Mouse (Mus musculus) neural tube, embryonic 12.5 days (tissue): ENCODE results near the gene P3h3. TPM values are rescaled to one million over a fixed set of nuclear protein-coding genes. Genes with fewer than 3 reads are reported as not detected.
"Not testable (repeated sequence)": the region's sequence is repeated elsewhere in the genome, so short reads cannot be mapped to it uniquely, and the experiment has no call there.

Experiments
- ATAC-seq: fragments of 200-750 bp; cut with Nextera tagmentation; 2 replicates; pipeline ENCODE4 v1.8.0; 2017; ENCODE audit warnings: low read depth, mild to moderate bottlenecking, moderate TSS enrichment, moderate library complexity; ENCODE audit not compliant: low FRiP score
- H3K27ac ChIP-seq: fragments of 300-500 bp; sonication (generic); 2 replicates; pipeline ENCODE4 v1.5.1; 2016
- H3K27me3 ChIP-seq: fragments of 300-500 bp; sonication (generic); replicated peaks from 2 replicates; pipeline ENCODE4 v1.6.1; 2016; ENCODE audit warnings: mild to moderate bottlenecking
- H3K36me3 ChIP-seq: fragments of 300-500 bp; sonication (generic); 2 replicates; pipeline ENCODE4 v1.6.1; 2016; ENCODE audit warnings: mild to moderate bottlenecking
- H3K4me1 ChIP-seq: fragments of 300-500 bp; sonication (generic); 2 replicates; pipeline ENCODE4 v1.6.1; 2016
- H3K4me2 ChIP-seq: fragments of 300-500 bp; sonication (generic); replicated peaks from 2 replicates; pipeline ENCODE4 v1.6.1; 2016; ENCODE audit warnings: mild to moderate bottlenecking
- H3K4me3 ChIP-seq: fragments of 300-500 bp; sonication (generic); 2 replicates; pipeline ENCODE4 v1.5.1; 2016
- H3K9ac ChIP-seq: fragments of 300-500 bp; sonication (generic); 2 replicates; pipeline ENCODE4 v1.6.1; 2016; ENCODE audit warnings: mild to moderate bottlenecking
- H3K9me3 ChIP-seq: fragments of 300-500 bp; sonication (generic); 2 replicates; pipeline ENCODE4 v1.6.1; 2016; ENCODE audit warnings: mild to moderate bottlenecking
- WGBS: fragments of 180-500 bp; shearing (Covaris S2); methylation state at CpG from one replicate; pipeline ENCODE4 v1.1.7; 2016; 5-methylcytosine and 5-hydroxymethylcytosine counted together
- polyA plus RNA-seq: library from polyadenylated mRNA; unstranded; fragments of >200 nt; fragmentation: Nextera tagmentation; extraction: Ambion mirVana; gene quantifications from 2 replicates; pipeline ENCODE4 v1.2.1, GENCODE M21; 2016

P3h3 gene
- polyA plus RNA-seq, 1 experiment from 2014 or later: 28.4 TPM

DNA sequence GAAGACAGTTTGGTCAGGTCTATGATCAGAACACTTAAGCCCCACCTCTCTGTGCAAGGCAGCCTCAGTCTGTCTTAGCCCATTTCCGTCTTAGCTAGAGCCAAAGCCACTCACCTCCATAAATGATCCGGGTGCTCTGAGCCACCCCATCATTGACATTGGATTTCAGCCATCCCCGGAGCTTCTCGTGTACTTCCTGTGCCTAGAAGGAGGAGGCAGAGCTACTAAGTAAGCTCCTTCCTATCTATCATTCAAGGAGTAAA lies 46.2 kb downstream of the P3h3 start:
- H3K36me3 ChIP-seq: peaks cover 25% of the 10 kb centered on the region
- ATAC-seq: no peak
- H3K9ac ChIP-seq: no peak overlapping the region
- peaks cover 54% of the 10 kb centered on the region for H3K4me1 ChIP-seq
- H3K27ac ChIP-seq: no peak overlapping the region
- no peaks in the 10 kb centered on the region for H3K27me3 ChIP-seq
- H3K4me3 ChIP-seq: no peak overlapping the region
- no peaks in the 10 kb centered on the region for H3K9me3 ChIP-seq
- 83% methylated on average over 4 of the region's 4 CpGs for WGBS
- H3K4me2 ChIP-seq: no peak overlapping the region

DNA sequence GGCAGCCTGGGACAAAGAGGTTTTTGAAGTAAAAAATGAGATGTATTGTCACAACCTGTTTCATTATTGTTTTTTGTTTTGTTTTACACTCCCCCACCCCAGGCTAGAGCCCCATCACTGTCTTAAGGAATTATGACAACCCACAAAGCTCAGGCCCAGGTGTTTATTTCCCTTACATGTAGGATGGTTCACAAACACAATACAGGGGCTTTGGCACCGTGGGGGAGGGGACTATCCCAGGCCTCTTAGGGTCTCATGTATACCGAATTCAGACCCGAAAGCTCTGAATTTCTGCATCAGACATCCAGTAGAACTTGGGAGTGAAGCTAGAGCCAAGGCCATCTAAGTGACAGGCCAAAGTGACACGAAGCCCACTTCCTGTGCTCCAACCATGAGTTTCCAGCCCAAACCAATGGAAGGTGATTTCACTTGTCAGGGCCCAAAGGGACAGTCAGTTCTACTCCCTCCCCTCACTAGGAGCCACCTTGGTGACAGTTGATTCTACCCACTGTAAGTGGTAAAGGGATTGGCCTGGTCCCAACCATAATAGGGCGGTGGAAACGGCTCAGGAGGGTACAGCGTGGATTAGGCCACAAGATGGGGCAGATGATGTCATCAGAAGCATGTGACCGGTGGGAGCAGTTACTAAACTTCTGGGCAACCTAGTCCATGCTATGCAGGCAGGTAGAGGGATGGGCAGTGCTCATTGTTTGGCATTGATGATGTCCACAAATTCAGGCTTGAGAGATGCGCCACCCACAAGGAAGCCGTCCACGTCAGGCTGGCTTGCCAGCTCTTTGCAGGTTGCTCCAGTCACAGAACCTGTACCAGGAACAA lies 46.8 kb downstream of the P3h3 start:
- H3K4me2 ChIP-seq, ATAC-seq, H3K27ac ChIP-seq, H3K9ac ChIP-seq, H3K9me3 ChIP-seq, H3K4me3 ChIP-seq, H3K27me3 ChIP-seq: not testable (repeated sequence)
- 87% methylated on average over 11 of the region's 11 CpGs for WGBS
- peaks cover 19% of the 10 kb centered on the region for H3K36me3 ChIP-seq
- H3K4me1 ChIP-seq: peaks cover 54% of the 10 kb centered on the region

DNA sequence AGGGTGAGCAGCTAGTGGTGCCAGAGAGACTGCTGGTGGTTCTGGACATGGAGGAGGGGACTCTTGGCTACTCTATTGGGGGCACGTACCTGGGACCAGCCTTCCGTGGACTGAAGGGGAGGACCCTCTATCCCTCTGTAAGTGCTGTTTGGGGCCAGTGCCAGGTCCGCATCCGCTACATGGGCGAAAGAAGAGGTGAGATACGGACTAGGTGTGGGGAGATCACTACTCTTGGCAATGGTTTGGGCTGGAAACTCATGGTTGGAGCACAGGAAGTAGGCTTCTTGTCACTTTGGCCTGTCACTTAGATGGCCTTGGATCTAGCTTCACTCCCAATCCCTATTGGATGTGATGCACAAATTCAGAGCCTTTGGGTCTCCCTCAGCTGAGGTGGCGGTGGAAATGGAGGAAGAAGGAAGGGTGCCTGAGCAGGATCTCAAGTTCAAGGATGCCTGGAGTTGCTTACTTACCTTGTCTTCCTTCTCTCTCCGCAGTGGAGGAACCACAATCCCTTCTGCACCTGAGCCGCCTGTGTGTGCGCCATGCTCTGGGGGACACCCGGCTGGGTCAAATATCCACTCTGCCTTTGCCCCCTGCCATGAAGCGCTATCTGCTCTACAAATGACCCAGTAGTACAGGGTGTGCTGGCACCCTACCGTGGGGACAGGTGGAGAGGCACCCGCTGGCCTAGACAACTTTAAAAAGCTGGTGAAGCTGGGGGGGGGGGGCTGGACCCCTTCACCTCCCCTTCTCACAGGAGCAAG lies 47.6 kb downstream of the P3h3 start:
- Histone ChIP-seq H3K4me1 (peaks cover 55% of the 10 kb centered on the region), H3K9ac (peak overlapping the region; percentile 75), H3K9me3 (no peaks in the 10 kb centered on the region), H3K27ac (no peak overlapping the region), H3K36me3 (peaks cover 12% of the 10 kb centered on the region), H3K4me3 (peak overlapping the region; percentile 51), H3K27me3 (no peaks in the 10 kb centered on the region), H3K4me2 (peak overlapping the region; percentile 97)
- no peak for ATAC-seq
- WGBS: 50% methylated on average over 14 of the region's 14 CpGs

DNA sequence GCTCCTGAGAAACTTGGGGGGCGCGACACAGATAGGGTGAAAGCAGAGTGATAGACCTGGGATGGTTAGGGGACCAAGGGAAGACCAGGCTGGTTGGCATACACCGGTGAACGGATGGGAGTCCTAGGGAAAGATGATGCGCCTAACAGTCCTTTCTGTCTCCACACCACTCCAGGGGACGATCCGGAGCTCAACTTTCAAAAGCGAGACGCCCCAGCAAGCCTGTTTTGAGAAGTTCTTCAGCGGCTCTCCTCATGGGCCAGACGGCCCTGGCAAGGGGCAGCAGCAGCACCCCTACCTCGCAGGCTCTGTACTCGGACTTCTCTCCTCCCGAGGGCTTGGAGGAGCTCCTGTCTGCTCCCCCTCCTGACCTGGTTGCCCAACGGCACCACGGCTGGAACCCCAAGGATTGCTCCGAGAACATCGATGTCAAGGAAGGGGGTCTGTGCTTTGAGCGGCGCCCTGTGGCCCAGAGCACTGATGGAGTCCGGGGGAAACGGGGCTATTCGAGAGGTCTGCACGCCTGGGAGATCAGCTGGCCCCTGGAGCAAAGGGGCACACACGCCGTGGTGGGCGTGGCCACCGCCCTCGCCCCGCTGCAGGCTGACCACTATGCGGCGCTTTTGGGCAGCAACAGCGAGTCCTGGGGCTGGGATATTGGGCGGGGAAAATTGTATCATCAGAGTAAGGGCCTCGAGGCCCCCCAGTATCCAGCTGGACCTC lies 48.3 kb downstream of the P3h3 start:
- Histone ChIP-seq H3K4me2 (peak overlapping the region; percentile 97), H3K36me3 (peaks cover 12% of the 10 kb centered on the region), H3K9ac (peak overlapping the region; percentile 75), H3K4me3 (peak overlapping the region; percentile 51), H3K27me3 (no peaks in the 10 kb centered on the region), H3K4me1 (peaks cover 47% of the 10 kb centered on the region), H3K9me3 (no peaks in the 10 kb centered on the region), H3K27ac (peak overlapping the region; percentile 53; the same call in 1 of the 2 replicates)
- ATAC-seq: peak; percentile 11
- WGBS: under 1% methylated on average over 35 of the region's 35 CpGs

DNA sequence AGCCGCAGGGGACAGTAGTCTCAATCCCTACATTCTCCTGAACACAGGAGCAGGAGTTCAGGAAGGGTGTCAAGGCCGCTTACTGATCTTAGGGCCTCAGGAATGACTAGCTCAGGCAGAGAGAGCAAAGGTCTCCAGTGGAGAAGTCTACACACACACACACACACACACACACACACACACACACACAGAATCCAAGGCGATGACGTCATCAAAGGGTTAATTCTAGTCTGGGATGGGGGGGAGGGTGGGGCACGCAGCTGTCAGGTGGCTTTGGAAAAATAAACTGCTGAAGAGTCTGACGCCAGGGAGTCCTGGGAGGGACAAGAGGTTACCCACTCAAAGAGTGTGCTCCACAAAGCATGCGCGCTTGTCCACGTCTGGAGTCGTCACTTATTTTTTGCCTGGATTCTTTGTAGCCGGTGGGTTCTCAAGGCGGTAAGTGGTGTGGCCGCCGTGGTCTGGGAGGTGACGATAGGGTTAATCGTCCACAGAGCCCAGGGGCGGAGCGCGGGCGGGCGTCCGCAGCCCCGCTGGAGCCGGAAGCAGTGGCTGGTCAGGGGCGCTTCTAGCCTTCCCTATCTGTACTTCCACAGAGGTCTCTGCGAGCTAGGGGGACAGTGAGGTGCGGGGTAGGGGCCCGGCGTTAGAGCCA lies 49.1 kb downstream of the P3h3 start, which contains the start of gene Spsb2:
TSS of gene Spsb2 (plus strand) at position 304 of the 655 bp plus-strand sequence.
- ATAC-seq: peak; percentile 21
- peak within 1 kb of the TSS; percentile 51 for H3K4me3 ChIP-seq

DNA sequence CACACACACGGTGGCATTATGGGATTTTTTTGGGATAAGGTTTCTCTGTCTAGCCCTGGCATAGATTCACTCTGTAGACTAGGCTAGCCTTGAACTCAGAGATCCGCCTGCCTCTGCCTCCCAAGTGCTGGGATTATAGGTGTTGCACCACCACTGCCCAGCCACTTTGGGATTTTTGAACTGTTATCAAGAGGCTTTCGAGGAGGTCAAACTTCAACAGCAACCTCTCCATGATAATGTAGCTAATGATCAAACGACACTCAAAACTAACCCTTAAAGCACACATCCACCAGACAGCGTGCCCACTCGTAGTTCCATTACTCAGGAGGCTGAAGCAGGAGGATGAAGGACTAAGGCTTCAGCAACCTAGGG lies 49.6 kb downstream of the P3h3 start:
- 88% methylated on average over 6 of the region's 6 CpGs for WGBS
- Histone ChIP-seq H3K27ac (no peak overlapping the region), H3K36me3 (peaks cover 12% of the 10 kb centered on the region), H3K4me1 (peaks cover 41% of the 10 kb centered on the region), H3K9me3 (no peaks in the 10 kb centered on the region), H3K27me3 (no peaks in the 10 kb centered on the region), H3K4me3 (peak overlapping the region; percentile 51; the same call in 1 of the 2 replicates), H3K9ac (no peak overlapping the region), H3K4me2 (peak overlapping the region; percentile 97)
- ATAC-seq: no peak

More for the DNA sequence above, 49.1 kb downstream of the P3h3 start, which contains the start of gene Spsb2:
- peak within 1 kb of the TSS; percentile 53; the same call in 1 of the 2 replicates for H3K27ac ChIP-seq
- H3K36me3 ChIP-seq: peaks cover 12% of the 10 kb centered on the region
- peaks cover 46% of the 10 kb centered on the region for H3K4me1 ChIP-seq
- peak within 1 kb of the TSS; percentile 97 for H3K4me2 ChIP-seq
- no peaks in the 10 kb centered on the region for H3K27me3 ChIP-seq
- peak within 1 kb of the TSS; percentile 75 for H3K9ac ChIP-seq
- WGBS: 5% methylated on average over 29 of the region's 29 CpGs
- H3K9me3 ChIP-seq: no peaks in the 10 kb centered on the region

DNA sequence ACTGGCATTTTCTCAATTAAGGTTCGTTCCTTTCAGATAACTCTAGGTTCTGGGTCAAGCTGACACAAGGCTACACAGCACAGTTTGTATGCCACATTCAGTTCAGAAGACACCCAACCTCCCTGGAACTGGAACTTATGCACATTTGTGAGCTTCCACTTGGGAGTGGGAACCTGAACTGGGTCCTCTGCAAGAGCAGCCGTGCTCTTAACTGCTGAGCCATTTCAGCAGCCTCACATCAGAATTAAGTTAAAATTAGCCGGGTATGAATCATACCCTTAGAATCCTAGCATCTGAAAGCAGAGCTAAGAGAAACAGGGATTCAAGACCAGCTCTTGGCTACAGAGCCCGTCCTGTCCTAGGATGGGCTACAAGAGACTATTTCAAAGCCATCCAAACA lies 50.2 kb downstream of the P3h3 start:
- H3K4me3 ChIP-seq: no peak overlapping the region
- peaks cover 35% of the 10 kb centered on the region for H3K4me1 ChIP-seq
- no peak overlapping the region for H3K4me2 ChIP-seq
- no peaks in the 10 kb centered on the region for H3K27me3 ChIP-seq
- H3K9ac ChIP-seq: no peak overlapping the region
- peaks cover 11% of the 10 kb centered on the region for H3K36me3 ChIP-seq
- WGBS: 87% methylated on average over 4 of the region's 4 CpGs
- no peak for ATAC-seq
- no peaks in the 10 kb centered on the region for H3K9me3 ChIP-seq
- no peak overlapping the region for H3K27ac ChIP-seq

DNA sequence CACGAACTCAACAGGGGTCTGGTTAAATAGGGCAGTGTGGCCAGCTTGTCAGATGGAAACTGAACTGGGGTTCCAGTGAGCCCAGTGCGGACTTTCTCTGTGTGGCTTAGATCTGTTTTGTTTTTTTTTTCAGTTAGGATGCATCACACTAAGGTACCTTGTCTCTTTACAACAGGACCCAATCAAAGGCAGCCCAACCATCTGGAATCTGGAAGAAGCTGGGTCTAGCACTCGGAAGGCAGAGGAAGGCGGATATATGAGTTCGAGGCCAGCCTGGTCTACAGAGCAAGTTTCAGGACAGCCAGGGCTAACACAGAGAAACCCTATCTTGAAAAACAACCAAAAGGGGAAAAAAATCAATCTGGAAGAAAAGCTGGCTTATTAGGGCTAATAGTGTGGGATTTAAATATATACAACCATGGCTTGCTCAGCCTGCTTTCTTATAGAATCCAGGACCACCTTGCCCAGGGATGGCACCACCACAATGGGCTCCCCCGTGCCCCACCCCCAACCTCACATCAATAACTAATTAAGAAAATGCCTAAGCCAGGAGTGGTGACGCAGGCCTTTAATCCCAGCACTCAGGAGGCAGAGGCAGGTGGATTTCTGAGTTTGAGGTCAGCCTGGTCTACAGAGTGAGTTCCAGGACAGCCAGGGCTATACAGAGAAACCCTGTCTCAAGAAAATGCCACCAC lies 51.0 kb downstream of the P3h3 start:
- peaks cover 28% of the 10 kb centered on the region for H3K4me1 ChIP-seq
- H3K4me3 ChIP-seq: no peak overlapping the region
- H3K9me3 ChIP-seq: no peaks in the 10 kb centered on the region
- H3K27me3 ChIP-seq: no peaks in the 10 kb centered on the region
- no peak for ATAC-seq
- H3K27ac ChIP-seq: no peak overlapping the region
- H3K4me2 ChIP-seq: peak overlapping the region; percentile 81
- WGBS: 72% methylated on average over 7 of the region's 7 CpGs
- no peak overlapping the region for H3K9ac ChIP-seq
- H3K36me3 ChIP-seq: peaks cover 4% of the 10 kb centered on the region

DNA sequence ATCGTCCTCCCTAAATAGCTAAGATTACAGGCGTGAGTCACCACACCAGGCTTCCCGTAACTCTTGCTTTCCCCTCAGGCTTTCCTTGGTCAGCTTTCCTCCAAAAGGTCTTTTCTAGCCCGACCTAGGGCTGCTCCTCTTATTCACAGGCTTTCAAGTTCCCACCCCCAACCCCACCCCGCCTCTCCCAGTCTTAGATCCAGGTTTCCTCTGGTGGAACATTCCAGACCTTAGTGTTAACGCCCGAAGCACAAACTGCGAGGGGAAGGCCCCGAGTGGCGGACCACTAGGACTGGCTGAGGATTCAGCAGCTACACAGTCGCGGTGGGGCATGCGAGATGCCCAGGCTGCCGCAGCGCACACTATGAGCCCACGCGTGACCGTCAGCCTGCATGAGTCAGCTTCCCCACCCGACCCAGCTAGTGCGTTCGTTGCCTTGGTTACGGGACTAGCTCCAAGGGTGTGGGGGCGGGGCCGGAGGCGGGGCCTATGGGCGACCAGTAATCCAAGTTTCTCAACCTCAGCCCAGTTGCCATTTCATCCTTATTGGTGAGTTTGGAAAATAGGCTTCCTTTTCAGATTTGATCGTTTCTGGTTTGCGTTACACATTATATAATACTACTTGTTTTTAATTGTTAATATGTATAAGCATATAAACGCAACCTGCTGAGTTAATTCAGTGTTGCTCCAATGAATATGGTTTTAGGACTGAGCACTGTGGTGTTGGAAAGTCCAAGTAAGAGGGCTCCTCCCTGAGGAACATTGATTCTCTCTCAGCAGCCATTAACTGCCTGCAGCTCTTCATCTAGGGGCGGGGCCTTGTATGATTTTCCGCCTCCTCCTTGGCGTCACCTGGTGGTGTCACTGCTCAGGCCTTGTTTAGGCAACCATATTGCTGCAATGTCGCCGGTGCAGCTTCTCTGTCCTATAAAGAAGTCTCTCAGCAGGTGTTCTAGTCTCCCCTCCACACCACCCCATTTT lies 51.9 kb downstream of the P3h3 start:
- Histone ChIP-seq H3K27me3 (no peaks in the 10 kb centered on the region), H3K9ac (peak overlapping the region; percentile 48), H3K4me3 (peak overlapping the region; percentile 34), H3K27ac (no peak overlapping the region), H3K36me3 (no peaks in the 10 kb centered on the region), H3K4me1 (peaks cover 28% of the 10 kb centered on the region), H3K9me3 (no peaks in the 10 kb centered on the region), H3K4me2 (peak overlapping the region; percentile 81)
- ATAC-seq: peak; percentile 82
- WGBS: 1% methylated on average over 34 of the region's 34 CpGs

DNA sequence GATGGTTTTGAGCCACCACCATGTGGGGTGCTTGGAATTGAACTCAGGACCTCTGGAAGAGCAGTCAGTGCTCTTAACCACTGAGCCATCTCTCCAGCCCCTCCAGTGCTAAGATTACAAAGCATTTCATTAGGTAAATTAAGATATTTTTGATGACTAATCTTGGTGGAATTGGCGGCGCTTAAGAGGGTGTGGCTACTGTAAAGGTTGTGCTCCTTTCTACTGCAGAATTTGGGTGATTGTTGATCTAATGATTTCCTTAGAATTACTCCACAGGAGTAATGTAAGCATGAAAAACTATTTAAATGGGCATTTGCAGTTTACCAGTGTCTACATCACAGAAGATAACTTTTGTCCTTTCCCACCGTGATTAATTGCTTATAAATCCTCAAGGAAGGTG lies 53.2 kb downstream of the P3h3 start:
- H3K9me3 ChIP-seq: no peaks in the 10 kb centered on the region
- H3K4me3 ChIP-seq: no peak overlapping the region
- peaks cover 19% of the 10 kb centered on the region for H3K4me1 ChIP-seq
- no peak overlapping the region for H3K9ac ChIP-seq
- H3K36me3 ChIP-seq: no peaks in the 10 kb centered on the region
- no peak for ATAC-seq
- WGBS: 92% methylated on average over 3 of the region's 3 CpGs
- no peaks in the 10 kb centered on the region for H3K27me3 ChIP-seq
- H3K27ac ChIP-seq: no peak overlapping the region
- no peak overlapping the region for H3K4me2 ChIP-seq
